Mouse (Mus musculus) T-helper 1 cell (primary cell): ENCODE data around the gene Chn1.

ENCODE experiments used
- in situ Hi-C: fragments of 300-600 bp; cut with MboI, MseI; formaldehyde crosslinking; loops from one replicate; pipeline ENCODE4 v1.15.1; 2025; ENCODE audit warnings: high pct_unique_total_duplicates

Chn1 gene

DNA sequence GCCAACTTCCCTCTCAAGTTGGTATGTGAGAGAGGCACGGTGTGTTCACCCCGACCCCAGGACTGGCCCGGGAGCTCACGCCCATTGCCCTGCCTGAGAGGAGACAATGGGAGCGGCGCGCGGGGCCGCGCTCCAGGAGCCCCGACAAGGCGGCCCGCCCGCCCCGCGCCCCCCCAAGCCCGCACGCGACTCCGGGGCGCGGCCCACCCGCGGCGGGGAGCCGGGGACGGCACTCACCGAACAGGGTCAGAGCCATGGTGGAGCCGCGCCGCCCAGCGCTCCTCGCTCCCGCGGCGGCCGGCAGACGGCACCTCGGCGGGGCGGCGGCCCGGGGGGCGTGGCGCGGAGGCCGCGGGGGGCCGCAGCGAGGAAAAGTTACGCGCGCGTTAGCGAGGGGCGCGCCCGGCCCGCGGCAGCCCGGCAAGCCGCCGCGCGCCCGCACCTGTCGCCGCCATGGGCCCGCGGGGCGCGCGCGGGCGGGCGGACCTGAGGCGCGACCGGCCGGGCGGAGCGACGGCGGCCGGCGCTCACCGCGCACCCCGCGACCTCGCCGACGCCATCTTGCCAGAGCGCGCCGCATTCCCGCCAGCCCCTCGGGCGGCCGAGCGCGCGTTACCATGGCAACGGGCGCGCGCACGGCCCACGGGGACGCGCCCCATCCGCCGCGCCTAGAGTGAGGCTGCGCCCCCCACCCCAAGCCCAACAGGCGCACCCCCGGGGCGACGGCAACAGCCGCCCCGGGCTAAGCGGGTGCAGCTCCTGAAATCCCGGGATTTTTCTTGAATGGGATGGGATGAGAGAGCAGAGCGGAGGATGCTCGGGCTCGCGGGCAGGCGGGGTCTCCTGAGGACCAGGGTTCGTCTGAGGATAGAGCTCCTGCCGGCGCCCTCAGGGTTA is at the start of gene Chn1:
Gene Chn1, minus strand, starts transcription at position 561 of the 897 bp plus-strand sequence.
- in situ Hi-C loops: no loop called here

- in situ Hi-C loops: loop anchor here (25.0 kb wide), 1 partner anchor 1594 kb away; no protein-coding TSS in a partner anchor
These were observed 43.6 kb upstream of the Chn1 start for GRCm38 (mm10) chr2:73818742-73819141.

DNA sequence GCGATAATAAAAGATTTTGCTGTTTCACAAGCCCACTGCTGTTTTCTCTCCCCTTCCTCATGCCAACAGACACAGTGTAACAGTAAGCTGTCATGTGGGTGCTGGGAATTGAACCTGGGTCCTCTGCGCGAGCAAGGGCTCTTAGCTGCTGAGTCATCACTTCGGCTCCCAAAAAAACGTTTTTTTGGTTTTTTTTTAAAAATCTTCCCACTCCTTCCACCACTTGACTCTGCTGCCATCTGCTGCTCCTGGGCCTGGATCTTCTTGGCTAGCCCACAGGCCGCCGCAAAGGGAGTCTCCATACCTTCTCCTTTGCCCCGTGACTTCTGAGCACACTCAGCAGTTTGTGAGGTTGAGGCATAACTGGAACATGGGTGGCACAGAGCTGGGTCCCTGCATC is 32.5 kb upstream of the Chn1 start:
- in situ Hi-C loops: loop anchor here (25.0 kb wide), 1 partner anchor 1605 kb away; no protein-coding TSS in a partner anchor

GRCm38 (mm10) chr2:73800127-73800526 is 25.0 kb upstream of the Chn1 start:
- in situ Hi-C loops: loop anchor here (25.0 kb wide), 1 partner anchor 1612 kb away; no protein-coding TSS in a partner anchor

GRCm38 (mm10) chr2:73798786-73799185 is 23.6 kb upstream of the Chn1 start:
- in situ Hi-C loops: no loop called here

DNA sequence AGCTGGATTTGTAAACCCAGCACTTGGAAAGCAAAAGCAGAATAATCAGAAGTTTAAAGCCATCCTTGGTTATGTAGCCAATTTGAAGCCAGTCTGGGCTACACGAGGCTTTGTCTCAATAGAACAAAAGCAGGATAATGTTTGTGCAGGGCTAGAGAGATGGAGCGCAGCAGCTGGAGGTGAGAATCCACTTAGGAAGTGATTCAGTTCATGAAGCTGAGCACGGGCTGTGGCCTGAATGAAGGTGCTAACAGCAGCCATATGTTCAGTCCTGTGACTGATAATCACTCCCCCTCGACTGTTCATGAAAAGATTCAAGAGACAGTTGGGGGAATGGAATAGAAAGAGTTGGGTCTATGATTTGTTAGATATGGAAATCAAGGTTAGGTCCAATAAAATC is 23.0 kb upstream of the Chn1 start:
- in situ Hi-C loops: no loop called here

DNA sequence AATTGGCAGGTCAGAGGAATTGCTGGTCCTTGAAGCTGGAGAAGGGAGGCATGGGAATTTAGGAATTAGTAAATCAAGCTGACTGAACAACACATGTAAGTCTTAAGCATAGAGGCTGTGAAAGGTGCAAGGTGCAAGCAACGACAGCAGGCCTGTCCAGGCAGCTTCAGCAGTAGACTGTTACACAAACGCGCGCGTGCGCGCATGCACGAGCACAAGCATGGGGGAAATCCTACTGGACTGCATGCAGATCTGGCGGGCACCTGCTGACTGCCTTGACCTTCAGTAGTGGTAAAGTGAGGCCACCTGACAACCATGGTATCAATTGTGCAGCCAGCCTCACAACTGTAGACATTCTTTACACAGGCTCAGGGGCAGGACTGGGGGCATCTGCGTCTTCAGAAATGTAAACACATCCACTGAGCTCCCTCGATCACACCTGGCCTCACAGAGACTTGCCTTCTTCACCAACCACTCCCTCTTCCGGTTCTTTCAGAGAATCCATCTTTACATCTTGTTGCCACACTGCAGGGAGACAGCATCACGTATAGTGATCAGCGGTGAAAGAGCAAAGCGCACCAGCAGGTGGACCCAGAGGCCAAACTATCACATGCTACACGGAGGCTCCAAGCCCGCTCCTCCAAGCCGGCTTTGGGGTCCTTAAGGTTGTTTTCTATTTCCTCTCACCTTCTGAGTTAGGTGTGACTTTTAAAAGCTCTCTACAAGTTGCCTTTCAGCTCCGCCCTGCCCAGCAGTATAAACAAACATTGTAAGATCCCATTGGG is 16.9 kb upstream of the Chn1 start:
- in situ Hi-C loops: no loop called here

- in situ Hi-C loops: no loop called here
These were observed 15.2 kb upstream of the Chn1 start for GRCm38 (mm10) chr2:73790332-73790731.

DNA sequence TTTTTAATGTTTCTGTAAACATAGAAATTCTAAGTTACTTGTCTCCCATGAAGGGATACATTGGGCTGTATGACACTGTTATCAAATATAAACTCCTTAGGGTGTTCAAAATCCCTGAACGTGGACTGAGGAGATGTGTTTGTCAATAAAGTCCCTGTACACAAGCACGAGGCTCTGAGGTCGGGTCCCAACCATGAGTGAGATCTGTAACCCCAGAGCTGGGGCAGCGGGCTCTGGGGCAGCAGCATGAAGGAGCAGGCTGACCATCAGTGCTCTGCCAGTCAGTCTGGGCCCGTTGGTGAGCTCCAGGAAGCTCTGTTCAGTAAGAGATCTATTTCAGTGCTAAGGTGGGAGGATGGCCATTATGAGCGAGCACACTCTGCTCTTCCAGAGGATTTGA is 13.2 kb upstream of the Chn1 start:
- in situ Hi-C loops: no loop called here

GRCm38 (mm10) chr2:73782371-73782905 is 7.3 kb upstream of the Chn1 start:
- in situ Hi-C loops: no loop called here

DNA sequence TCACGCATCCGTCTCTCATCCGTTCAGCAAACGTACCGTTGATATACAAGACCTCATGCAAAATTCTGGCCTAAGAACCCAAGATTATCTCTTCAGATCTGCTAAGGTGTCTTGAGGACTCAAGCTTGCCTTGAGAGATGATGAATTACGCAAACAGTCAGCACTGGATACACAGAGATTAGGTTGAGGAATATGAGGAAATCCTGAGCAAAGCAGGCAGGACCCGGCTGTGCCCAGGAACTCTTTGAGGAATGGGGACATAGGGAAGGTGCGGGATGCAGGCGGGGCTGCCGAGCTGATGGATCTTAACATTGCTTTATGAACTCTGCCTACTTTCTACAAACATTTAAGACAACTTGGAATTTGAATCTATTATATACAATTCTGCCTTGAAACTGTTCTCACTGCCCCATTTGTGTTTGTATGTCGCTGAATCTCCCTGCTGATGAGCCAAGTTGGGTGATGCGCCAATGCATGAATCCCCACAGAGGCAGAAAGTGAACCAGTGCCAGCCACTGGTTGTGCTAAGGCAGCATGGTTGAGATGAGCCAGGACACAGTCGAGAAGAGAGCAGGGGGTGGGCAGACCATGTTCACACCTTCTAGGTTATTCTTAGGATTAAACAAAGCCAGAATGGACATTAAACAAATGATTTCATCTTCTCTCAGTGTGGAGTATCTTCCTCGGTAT is 5.3 kb upstream of the Chn1 start:
- in situ Hi-C loops: no loop called here

GRCm38 (mm10) chr2:73779796-73780195 is 4.7 kb upstream of the Chn1 start:
- in situ Hi-C loops: no loop called here

DNA sequence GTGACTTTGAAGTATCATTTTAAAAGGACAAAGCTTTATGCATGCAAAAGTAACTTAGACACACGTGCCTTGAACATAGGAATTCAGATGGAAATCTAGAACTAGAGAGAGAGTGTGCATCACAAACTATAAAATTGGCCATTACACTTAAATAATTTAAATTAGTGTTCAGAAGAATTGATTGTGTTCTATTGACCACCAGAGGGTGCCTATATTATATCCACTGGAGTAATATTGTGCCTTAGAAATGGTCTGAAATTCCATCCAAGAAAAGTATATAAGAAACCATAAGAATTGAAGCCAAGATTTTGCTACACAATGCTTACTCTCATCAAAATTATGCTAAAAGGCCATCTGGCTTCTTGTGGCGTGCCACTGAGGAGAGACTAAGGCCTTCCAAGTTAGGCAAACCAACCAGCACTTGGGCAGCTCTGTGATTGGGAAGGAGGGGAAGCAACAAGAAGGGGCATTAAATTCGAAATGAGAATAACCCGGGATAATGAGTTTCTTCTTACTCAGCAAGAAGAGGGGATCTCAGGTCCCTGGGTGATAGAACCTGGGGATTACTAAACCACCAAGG is 4.0 kb upstream of the Chn1 start:
- in situ Hi-C loops: no loop called here

DNA sequence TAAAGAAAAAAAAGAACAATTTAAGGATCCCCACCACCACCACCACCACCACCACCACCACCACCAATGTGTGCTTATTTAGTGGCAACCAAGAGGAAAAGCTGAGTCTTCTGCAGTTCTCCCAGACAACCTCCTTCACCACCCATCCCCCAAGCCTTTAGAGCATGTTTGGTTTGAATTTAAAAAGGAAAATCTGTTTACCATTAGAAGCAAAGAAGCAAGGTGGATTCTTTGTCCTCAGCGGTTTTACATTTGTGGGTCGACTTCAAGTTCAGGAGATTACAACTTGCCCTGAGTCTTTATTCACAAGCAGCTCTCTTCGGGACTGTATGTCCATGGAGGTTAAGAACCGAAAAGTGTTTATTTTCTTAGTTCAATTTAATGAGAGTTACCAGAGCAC is 1.8 kb upstream of the Chn1 start:
- in situ Hi-C loops: no loop called here

DNA sequence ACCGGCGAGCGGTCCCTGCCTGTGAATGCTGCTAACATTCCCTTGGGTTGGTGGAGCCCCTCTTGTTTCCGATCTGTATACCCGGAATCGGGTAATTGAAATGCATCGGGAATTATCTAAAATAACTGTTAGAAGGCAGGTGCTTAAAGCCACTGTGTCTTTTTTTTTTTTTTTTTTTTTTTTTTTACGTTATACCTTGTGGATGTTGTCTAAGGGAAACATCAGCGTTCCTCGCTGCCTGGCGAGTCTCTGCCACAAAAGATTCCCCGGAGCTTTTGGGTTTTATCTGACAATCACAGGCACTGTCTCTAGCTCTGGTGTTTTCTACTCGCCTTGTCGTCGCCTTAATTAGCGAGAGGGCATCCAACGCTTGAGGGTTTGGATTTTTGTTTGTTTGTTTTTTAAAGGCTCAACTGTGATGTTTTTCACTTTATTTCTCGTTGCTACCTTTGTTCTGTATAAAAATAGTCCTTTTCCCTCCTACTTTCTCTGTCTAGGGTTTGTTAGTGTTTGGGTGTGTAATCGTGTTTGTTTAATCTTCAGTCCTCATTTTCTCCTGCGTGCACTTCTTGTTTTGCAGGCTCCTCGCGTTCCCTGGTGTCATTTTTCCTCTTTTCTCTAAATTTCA is 651 bp upstream of the Chn1 start:
- in situ Hi-C loops: no loop called here

- in situ Hi-C loops: no loop called here
These were observed 2.2 kb downstream of the Chn1 start for GRCm38 (mm10) chr2:73772945-73773344.

- in situ Hi-C loops: loop anchor here (10.0 kb wide), 1 partner anchor 754 kb away; no protein-coding TSS in a partner anchor
These were observed 6.5 kb downstream of the Chn1 start for GRCm38 (mm10) chr2:73768669-73769068.

DNA sequence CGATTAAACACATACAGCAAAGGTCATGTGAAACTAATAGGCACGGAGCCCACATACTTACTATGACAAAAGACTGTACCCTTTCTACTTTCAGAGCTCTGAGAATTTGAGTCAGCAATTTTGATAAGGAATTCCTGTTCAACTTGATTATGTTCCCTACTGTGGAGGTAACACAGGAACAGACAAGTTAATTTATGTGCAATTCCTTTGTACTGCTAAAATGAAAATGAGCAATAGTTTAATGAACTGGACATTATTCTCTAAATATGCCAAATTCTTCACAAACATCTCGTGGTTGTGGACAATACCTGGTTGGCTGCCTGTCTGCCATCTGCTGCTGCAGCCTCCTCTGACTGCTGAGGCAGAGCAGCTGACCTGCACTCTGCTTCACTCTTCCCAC is 11.6 kb downstream of the Chn1 start:
- in situ Hi-C loops: loop anchor here (10.0 kb wide), 1 partner anchor 749 kb away; no protein-coding TSS in a partner anchor

DNA sequence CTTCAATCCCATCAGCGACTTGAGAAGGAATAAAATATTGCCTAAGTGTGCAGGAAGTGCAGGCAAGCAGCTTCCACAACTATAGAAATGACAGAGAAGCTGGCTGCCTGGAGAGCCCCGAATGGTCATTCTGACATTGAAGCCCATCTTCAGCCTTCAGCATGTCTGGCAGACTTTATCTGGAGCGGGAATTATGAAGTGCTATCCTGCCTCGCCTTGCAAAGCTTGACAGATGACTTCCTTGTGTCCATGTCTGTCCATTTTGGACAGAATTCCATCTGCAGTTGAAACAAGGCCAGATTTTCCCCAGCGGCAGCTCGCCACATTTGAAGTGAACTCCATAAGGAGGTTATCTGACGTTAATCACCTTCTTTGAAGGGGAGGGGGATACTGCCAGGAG is 15.2 kb downstream of the Chn1 start:
- in situ Hi-C loops: loop anchor here (10.0 kb wide), 1 partner anchor 745 kb away; no protein-coding TSS in a partner anchor

GRCm38 (mm10) chr2:73759027-73759426 is 16.1 kb downstream of the Chn1 start:
- in situ Hi-C loops: no loop called here

- in situ Hi-C loops: loop anchor here (5.0 kb wide), 1 partner anchor 165 kb away; the partner anchor contains the start of gene Chrna1
These were observed 27.8 kb downstream of the Chn1 start for GRCm38 (mm10) chr2:73747297-73747696.
